Mouse (Mus musculus) hindbrain, embryonic 13.5 days (tissue): ENCODE measurements around the gene Barhl1. TPM values are rescaled to one million over a fixed set of nuclear protein-coding genes. Genes with fewer than 3 reads are reported as not detected.

ENCODE experiments used
- ATAC-seq: fragments of 200-750 bp; cut with Nextera tagmentation; 2 replicates; pipeline ENCODE4 v1.8.0; 2017; ENCODE audit warnings: moderate TSS enrichment; ENCODE audit not compliant: low FRiP score
- H3K27ac ChIP-seq: fragments of 300-500 bp; sonication (generic); 2 replicates; pipeline ENCODE4 v1.5.1; 2015; ENCODE audit warnings: inconsistent platforms, mild to moderate bottlenecking, moderate library complexity
- H3K27me3 ChIP-seq: fragments of 300-500 bp; sonication (generic); 2 replicates; pipeline ENCODE4 v1.6.1; 2015; ENCODE audit warnings: mild to moderate bottlenecking, inconsistent platforms
- H3K36me3 ChIP-seq: fragments of 300-500 bp; sonication (generic); 2 replicates; pipeline ENCODE4 v1.6.1; 2015; ENCODE audit warnings: mild to moderate bottlenecking, inconsistent platforms
- H3K4me1 ChIP-seq: fragments of 300-500 bp; sonication (generic); replicated peaks from 2 replicates; pipeline ENCODE4 v1.6.1; 2015; ENCODE audit warnings: inconsistent platforms
- H3K4me2 ChIP-seq: fragments of 300-500 bp; sonication (generic); 2 replicates; pipeline ENCODE4 v1.6.1; 2015; ENCODE audit warnings: inconsistent platforms, mild to moderate bottlenecking, moderate library complexity
- H3K4me3 ChIP-seq: fragments of 300-500 bp; sonication (generic); 2 replicates; pipeline ENCODE4 v1.5.1; 2015; ENCODE audit warnings: mild to moderate bottlenecking, inconsistent platforms
- H3K9ac ChIP-seq: fragments of 300-500 bp; sonication (generic); 2 replicates; pipeline ENCODE4 v1.6.1; 2015; ENCODE audit warnings: mild to moderate bottlenecking, inconsistent platforms
- H3K9me3 ChIP-seq: fragments of 300-500 bp; sonication (generic); 2 replicates; pipeline ENCODE4 v1.6.1; 2016; ENCODE audit warnings: inconsistent platforms
- WGBS: fragments of 180-500 bp; shearing (Covaris S2); methylation state at CpG from one replicate; pipeline ENCODE4 v1.1.7; 2015; 5-methylcytosine and 5-hydroxymethylcytosine counted together
- polyA plus RNA-seq: library from polyadenylated mRNA; unstranded; fragments of >200 nt; fragmentation: Nextera tagmentation; extraction: Ambion mirVana; gene quantifications from 2 replicates; pipeline ENCODE4 v1.2.1, GENCODE M21; 2015

Barhl1 gene
- polyA plus RNA-seq, 1 experiment from 2014 or later = 17.1 TPM

GRCm38 (mm10) chr2:28923912-28924311 lies 7.4 kb upstream of the Barhl1 start:
- ATAC-seq = peak; percentile 74
- Histone ChIP-seq H3K4me2 (no peak overlapping the region), H3K4me1 (no peaks in the 10 kb centered on the region), H3K36me3 (no peaks in the 10 kb centered on the region), H3K27ac (no peak overlapping the region), H3K4me3 (no peak overlapping the region), H3K27me3 (peaks cover 95% of the 10 kb centered on the region), H3K9ac (no peak overlapping the region), H3K9me3 (no peaks in the 10 kb centered on the region)
- 0% methylated on average over 4 of the region's 4 CpGs for WGBS

GRCm38 (mm10) chr2:28919001-28919400 lies 2.5 kb upstream of the Barhl1 start:
- Histone ChIP-seq H3K36me3 (no peaks in the 10 kb centered on the region), H3K9me3 (no peaks in the 10 kb centered on the region), H3K27ac (no peak overlapping the region), H3K4me2 (no peak overlapping the region), H3K4me3 (no peak overlapping the region), H3K9ac (no peak overlapping the region), H3K27me3 (peaks cover 97% of the 10 kb centered on the region), H3K4me1 (peaks cover 15% of the 10 kb centered on the region)
- ATAC-seq = no peak
- under 1% methylated on average over 4 of the region's 4 CpGs for WGBS

GRCm38 (mm10) chr2:28917518-28918361 lies 1.3 kb upstream of the Barhl1 start:
- Histone ChIP-seq H3K36me3 (no peaks in the 10 kb centered on the region), H3K9me3 (no peaks in the 10 kb centered on the region), H3K4me3 (peak overlapping the region; percentile 20), H3K27me3 (peaks cover 98% of the 10 kb centered on the region), H3K4me1 (peaks cover 15% of the 10 kb centered on the region), H3K9ac (0 out of 2 replicates have a peak overlapping the region, but pooled peaks have one; percentile 35), H3K4me2 (peak overlapping the region; percentile 40), H3K27ac (no peak overlapping the region)
- under 1% methylated on average over 73 of the region's 73 CpGs for WGBS
- no peak for ATAC-seq

- no peaks in the 10 kb centered on the region for H3K9me3 ChIP-seq
- no peak for ATAC-seq
- H3K4me1 ChIP-seq = peaks cover 19% of the 10 kb centered on the region
- no peaks in the 10 kb centered on the region for H3K36me3 ChIP-seq
- H3K9ac ChIP-seq = no peak overlapping the region
- peak overlapping the region; percentile 20 for H3K4me3 ChIP-seq
- H3K4me2 ChIP-seq = peak overlapping the region; percentile 40; the same call in 1 of the 2 replicates
- no peak overlapping the region for H3K27ac ChIP-seq
- 5% methylated on average over 11 of the region's 11 CpGs for WGBS
- peaks cover 96% of the 10 kb centered on the region for H3K27me3 ChIP-seq
Observed at GRCm38 (mm10) chr2:28917156-28917517, 669 bp upstream of the Barhl1 start.

- Histone ChIP-seq H3K36me3 (no peaks in the 10 kb centered on the region), H3K27me3 (peaks cover 96% of the 10 kb centered on the region), H3K9me3 (no peaks in the 10 kb centered on the region), H3K4me2 (peak overlapping the region; percentile 15; the same call in 1 of the 2 replicates), H3K4me3 (peak overlapping the region; percentile 27), H3K9ac (peak overlapping the region; percentile 51; the same call in 1 of the 2 replicates), H3K4me1 (peaks cover 30% of the 10 kb centered on the region), H3K27ac (no peak overlapping the region)
- WGBS = under 1% methylated on average over 50 of the region's 50 CpGs
- ATAC-seq = no peak
Observed at GRCm38 (mm10) chr2:28915768-28916512, 528 bp downstream of the Barhl1 start.

- peak overlapping the region; percentile 52 for H3K27ac ChIP-seq
- peaks cover 30% of the 10 kb centered on the region for H3K4me1 ChIP-seq
- H3K9me3 ChIP-seq = no peaks in the 10 kb centered on the region
- H3K9ac ChIP-seq = peak overlapping the region; percentile 51
- no peaks in the 10 kb centered on the region for H3K36me3 ChIP-seq
- 1% methylated on average over 22 of the region's 22 CpGs for WGBS
- H3K4me3 ChIP-seq = peak overlapping the region; percentile 27
- H3K4me2 ChIP-seq = no peak overlapping the region
- peaks cover 96% of the 10 kb centered on the region for H3K27me3 ChIP-seq
- ATAC-seq = no peak
Observed at GRCm38 (mm10) chr2:28915104-28915738, 1.2 kb downstream of the Barhl1 start.

- Histone ChIP-seq H3K9me3 (no peaks in the 10 kb centered on the region), H3K4me2 (no peak overlapping the region), H3K36me3 (no peaks in the 10 kb centered on the region), H3K4me1 (peaks cover 34% of the 10 kb centered on the region), H3K9ac (no peak overlapping the region), H3K4me3 (peak overlapping the region; percentile 27), H3K27ac (no peak overlapping the region), H3K27me3 (peaks cover 97% of the 10 kb centered on the region)
- no peak for ATAC-seq
- WGBS = 0% methylated on average over 2 of the region's 2 CpGs
Observed at GRCm38 (mm10) chr2:28914121-28914520, 2.3 kb downstream of the Barhl1 start.

GRCm38 (mm10) chr2:28912961-28913360 lies 3.5 kb downstream of the Barhl1 start:
- Histone ChIP-seq H3K4me2 (no peak overlapping the region), H3K27ac (no peak overlapping the region), H3K36me3 (no peaks in the 10 kb centered on the region), H3K4me1 (peaks cover 44% of the 10 kb centered on the region), H3K9me3 (no peaks in the 10 kb centered on the region), H3K27me3 (peaks cover 97% of the 10 kb centered on the region), H3K9ac (no peak overlapping the region), H3K4me3 (peak overlapping the region; percentile 15)
- no peak for ATAC-seq
- under 1% methylated on average over 4 of the region's 4 CpGs for WGBS

- no peak for ATAC-seq
- Histone ChIP-seq H3K27ac (no peak overlapping the region), H3K4me2 (peak overlapping the region; percentile 29), H3K4me3 (peak overlapping the region; percentile 20), H3K27me3 (peaks cover 97% of the 10 kb centered on the region), H3K9ac (0 out of 2 replicates have a peak overlapping the region, but pooled peaks have one; percentile 43), H3K4me1 (peaks cover 46% of the 10 kb centered on the region), H3K36me3 (no peaks in the 10 kb centered on the region), H3K9me3 (no peaks in the 10 kb centered on the region)
- 1% methylated on average over 33 of the region's 33 CpGs for WGBS
Observed at GRCm38 (mm10) chr2:28912039-28912700, 4.3 kb downstream of the Barhl1 start.

GRCm38 (mm10) chr2:28911331-28912038 lies 5.0 kb downstream of the Barhl1 start:
- Histone ChIP-seq H3K27ac (peak overlapping the region; percentile 18; the same call in 1 of the 2 replicates), H3K9ac (0 out of 2 replicates have a peak overlapping the region, but pooled peaks have one; percentile 43), H3K9me3 (no peaks in the 10 kb centered on the region), H3K4me1 (peaks cover 49% of the 10 kb centered on the region), H3K4me2 (peak overlapping the region; percentile 29), H3K27me3 (peaks cover 97% of the 10 kb centered on the region), H3K4me3 (peak overlapping the region; percentile 20), H3K36me3 (no peaks in the 10 kb centered on the region)
- 2% methylated on average over 44 of the region's 44 CpGs for WGBS
- ATAC-seq = no peak

GRCm38 (mm10) chr2:28910877-28911276 lies 5.6 kb downstream of the Barhl1 start:
- 3% methylated on average over 3 of the region's 3 CpGs for WGBS
- Histone ChIP-seq H3K4me3 (peak overlapping the region; percentile 20), H3K4me2 (peak overlapping the region; percentile 29), H3K9ac (no peak overlapping the region), H3K27ac (peak overlapping the region; percentile 18; the same call in 1 of the 2 replicates), H3K4me1 (peaks cover 46% of the 10 kb centered on the region), H3K27me3 (peaks cover 98% of the 10 kb centered on the region), H3K9me3 (no peaks in the 10 kb centered on the region), H3K36me3 (no peaks in the 10 kb centered on the region)
- ATAC-seq = no peak
